Mouse (Mus musculus) heart, embryonic 13.5 days (tissue): Measurements from ENCODE around the gene Epb41. TPM values are rescaled to one million over a fixed set of nuclear protein-coding genes. Genes with fewer than 3 reads are reported as not detected.

Experiments used
- ATAC-seq: fragments of 200-750 bp; cut with Nextera tagmentation; 2 replicates; pipeline ENCODE4 v1.8.0; 2017; ENCODE audit warnings: moderate TSS enrichment; ENCODE audit not compliant: insufficient number of reproducible peaks, low FRiP score, low TSS enrichment; ENCODE audit errors: extremely low read depth
- H3K27ac ChIP-seq: fragments of 300-500 bp; sonication (generic); replicated peaks from 2 replicates; pipeline ENCODE4 v1.5.1; 2015; ENCODE audit warnings: moderate library complexity, mild to moderate bottlenecking, inconsistent platforms
- H3K27me3 ChIP-seq: fragments of 300-500 bp; sonication (generic); replicated peaks from 2 replicates; pipeline ENCODE4 v1.6.1; 2015; ENCODE audit warnings: mild to moderate bottlenecking, inconsistent platforms
- H3K36me3 ChIP-seq: fragments of 300-500 bp; sonication (generic); 2 replicates; pipeline ENCODE4 v1.6.1; 2015; ENCODE audit warnings: mild to moderate bottlenecking, inconsistent platforms
- H3K4me1 ChIP-seq: fragments of 300-500 bp; sonication (generic); 2 replicates; pipeline ENCODE4 v1.6.1; 2015; ENCODE audit warnings: inconsistent platforms
- H3K4me2 ChIP-seq: fragments of 300-500 bp; sonication (generic); 2 replicates; pipeline ENCODE4 v1.6.1; 2015; ENCODE audit warnings: inconsistent platforms, mild to moderate bottlenecking, moderate library complexity
- H3K4me3 ChIP-seq: fragments of 300-500 bp; sonication (generic); 2 replicates; pipeline ENCODE4 v1.5.1; 2015; ENCODE audit warnings: moderate library complexity, mild to moderate bottlenecking, inconsistent platforms
- H3K9ac ChIP-seq: fragments of 300-500 bp; sonication (generic); 2 replicates; pipeline ENCODE4 v1.6.1; 2015; ENCODE audit warnings: inconsistent platforms, mild to moderate bottlenecking, moderate library complexity
- H3K9me3 ChIP-seq: fragments of 300-500 bp; sonication (generic); 2 replicates; pipeline ENCODE4 v1.6.1; 2016; ENCODE audit warnings: inconsistent platforms
- WGBS: fragments of 180-500 bp; shearing (Covaris S2); methylation state at CpG from one replicate; pipeline ENCODE4 v1.1.7; 2015; ENCODE audit warnings: mixed read lengths; 5-methylcytosine and 5-hydroxymethylcytosine counted together
- polyA plus RNA-seq: library from polyadenylated mRNA; unstranded; fragments of >200 nt; fragmentation: Nextera tagmentation; extraction: Ambion mirVana; gene quantifications from 2 replicates; pipeline ENCODE4 v1.2.1, GENCODE M21; 2015

Gene Epb41
- polyA plus RNA-seq, 1 experiment from 2014 or later, result 76.5 TPM

DNA sequence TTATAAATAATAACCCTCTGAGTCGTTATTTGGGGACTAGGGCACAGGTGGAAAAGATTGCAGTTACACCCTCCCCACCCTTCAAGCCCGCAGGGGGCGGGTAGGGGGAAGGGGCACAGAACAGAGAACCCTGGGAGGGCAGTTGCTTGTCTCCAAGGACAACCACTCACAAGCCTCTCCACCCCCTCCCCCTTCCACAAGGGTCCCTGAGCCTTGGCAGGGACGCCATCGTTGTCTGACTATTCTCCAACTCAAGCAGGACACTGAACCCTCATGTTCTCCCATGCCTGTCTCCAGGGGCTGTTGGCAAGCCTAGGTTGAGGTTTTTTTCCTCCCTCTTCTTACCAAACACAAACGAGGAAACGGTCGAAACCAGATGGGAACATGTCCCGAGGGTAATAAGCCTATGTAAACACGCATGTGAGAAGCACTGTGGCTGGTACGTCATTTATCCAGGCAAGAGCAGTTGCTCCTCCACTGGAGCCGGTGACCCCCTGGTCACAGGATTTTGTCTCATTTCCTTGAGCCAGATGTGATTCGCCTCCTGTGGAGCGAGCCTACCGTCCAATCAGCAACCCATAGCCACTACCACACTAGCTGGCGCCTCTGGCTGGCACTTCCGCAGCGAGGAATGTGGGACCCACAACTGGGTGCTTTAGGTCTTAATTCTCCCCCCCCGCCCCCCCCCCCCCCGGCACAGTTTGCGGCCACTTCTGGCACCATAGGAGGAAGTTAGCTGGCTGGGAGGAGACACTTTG is 164.7 kb downstream of the Epb41 start:
- H3K4me2 ChIP-seq, result peak overlapping the region; percentile 62
- peaks cover 41% of the 10 kb centered on the region for H3K4me1 ChIP-seq
- H3K4me3 ChIP-seq, result peak overlapping the region; percentile 25
- 0 out of 2 replicates have a peak, but pooled peaks cover 7% of the 10 kb centered on the region for H3K9me3 ChIP-seq
- peaks cover 36% of the 10 kb centered on the region for H3K27me3 ChIP-seq
- peak overlapping the region; percentile 58 for H3K9ac ChIP-seq
- no peak for ATAC-seq
- peak overlapping the region; percentile 42; the same call in 1 of the 2 replicates for H3K27ac ChIP-seq
- 8% methylated on average over 20 of the region's 21 CpGs for WGBS
- peaks cover 10% of the 10 kb centered on the region for H3K36me3 ChIP-seq

DNA sequence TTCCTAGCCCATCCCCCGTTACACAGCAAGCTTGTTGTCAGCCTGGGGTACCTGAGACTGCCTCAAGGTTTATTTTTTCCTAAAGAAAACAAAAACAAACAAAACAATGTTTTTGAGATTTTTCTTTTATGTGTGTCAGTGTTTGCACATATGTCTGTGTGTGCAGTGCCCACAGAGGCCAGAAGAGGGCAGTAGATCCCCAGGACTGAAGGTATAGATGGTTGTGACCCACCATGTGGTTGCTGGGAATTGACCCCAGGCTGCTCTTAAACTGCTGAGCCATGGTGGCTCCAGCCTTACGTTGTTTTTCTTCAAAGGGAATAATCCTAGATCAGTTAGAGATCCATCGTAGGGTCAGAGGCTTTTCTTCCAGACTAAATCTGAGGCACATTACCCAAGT is 167.2 kb downstream of the Epb41 start:
- no peak for ATAC-seq
- no peak overlapping the region for H3K4me2 ChIP-seq
- H3K9ac ChIP-seq, result no peak overlapping the region
- peaks cover 34% of the 10 kb centered on the region for H3K36me3 ChIP-seq
- peaks cover 18% of the 10 kb centered on the region for H3K4me1 ChIP-seq
- H3K4me3 ChIP-seq, result no peak overlapping the region
- peaks cover 14% of the 10 kb centered on the region for H3K27me3 ChIP-seq
- H3K27ac ChIP-seq, result no peak overlapping the region
- H3K9me3 ChIP-seq, result 0 out of 2 replicates have a peak, but pooled peaks cover 7% of the 10 kb centered on the region
- WGBS, result 92% methylated on average over 3 of the region's 3 CpGs

DNA sequence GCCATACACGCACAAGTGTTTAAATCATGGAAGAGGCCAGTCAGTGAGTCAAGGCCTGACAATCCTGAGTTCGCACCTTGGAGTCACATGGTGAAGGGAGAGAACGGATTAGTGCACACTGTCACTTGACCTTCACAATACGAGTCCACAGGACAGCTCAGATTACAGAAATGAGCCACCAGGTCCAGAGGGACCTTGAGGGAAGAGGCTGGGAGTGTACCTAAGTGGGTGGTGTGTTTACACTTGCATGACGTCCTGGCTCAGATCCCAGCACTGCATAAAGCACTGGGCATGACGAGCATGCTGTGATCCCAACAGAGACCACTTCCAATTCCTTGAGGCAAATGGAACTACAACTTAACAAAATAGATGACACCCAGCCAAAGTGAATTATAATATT is 168.7 kb downstream of the Epb41 start:
- no peak overlapping the region for H3K4me2 ChIP-seq
- H3K4me1 ChIP-seq, result peaks cover 17% of the 10 kb centered on the region
- WGBS, result 56% methylated on average over 6 of the region's 6 CpGs
- H3K27me3 ChIP-seq, result no peaks in the 10 kb centered on the region
- no peak overlapping the region for H3K27ac ChIP-seq
- no peak overlapping the region for H3K4me3 ChIP-seq
- H3K36me3 ChIP-seq, result peaks cover 48% of the 10 kb centered on the region
- H3K9ac ChIP-seq, result no peak overlapping the region
- ATAC-seq, result no peak
- H3K9me3 ChIP-seq, result 0 out of 2 replicates have a peak, but pooled peaks cover 7% of the 10 kb centered on the region

GRCm38 (mm10) chr4:131904478-131904877 is 170.6 kb downstream of the Epb41 start:
- no peak overlapping the region for H3K4me3 ChIP-seq
- peaks cover 67% of the 10 kb centered on the region for H3K36me3 ChIP-seq
- H3K4me2 ChIP-seq, result no peak overlapping the region
- no peaks in the 10 kb centered on the region for H3K27me3 ChIP-seq
- ATAC-seq, result no peak
- 0 out of 2 replicates have a peak, but pooled peaks cover 7% of the 10 kb centered on the region for H3K9me3 ChIP-seq
- no peak overlapping the region for H3K9ac ChIP-seq
- no peak overlapping the region for H3K27ac ChIP-seq
- H3K4me1 ChIP-seq, result 0 out of 2 replicates have a peak, but pooled peaks cover 5% of the 10 kb centered on the region
- 60% methylated on average over 8 of the region's 8 CpGs for WGBS

DNA sequence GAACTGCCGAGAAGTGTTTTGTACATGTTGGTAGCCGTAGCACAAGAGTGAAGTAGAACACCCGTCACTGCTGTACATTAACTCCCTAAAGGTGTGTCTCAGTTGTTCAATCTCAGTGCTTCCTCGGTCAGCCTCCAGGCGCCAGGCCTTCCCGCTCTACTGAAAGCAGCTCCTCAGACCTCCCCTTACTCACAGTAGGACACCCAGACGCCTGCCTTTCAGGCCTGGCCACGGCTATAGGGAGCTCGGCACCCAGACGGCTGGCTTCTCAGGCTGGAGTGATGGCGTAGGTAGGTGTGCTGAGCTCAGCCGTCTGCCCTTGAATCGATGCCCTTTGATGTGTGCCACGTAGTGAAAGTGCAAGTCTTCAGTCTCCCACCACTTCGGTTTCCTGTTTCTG is 174.0 kb downstream of the Epb41 start:
- no peak overlapping the region for H3K4me2 ChIP-seq
- no peak overlapping the region for H3K27ac ChIP-seq
- H3K4me1 ChIP-seq, result peaks cover 7% of the 10 kb centered on the region; the same call in 1 of the 2 replicates
- H3K27me3 ChIP-seq, result no peaks in the 10 kb centered on the region
- no peak overlapping the region for H3K4me3 ChIP-seq
- H3K9ac ChIP-seq, result no peak overlapping the region
- WGBS, result 91% methylated on average over 15 of the region's 15 CpGs
- H3K36me3 ChIP-seq, result peaks cover 88% of the 10 kb centered on the region
- no peak for ATAC-seq
- H3K9me3 ChIP-seq, result no peaks in the 10 kb centered on the region

DNA sequence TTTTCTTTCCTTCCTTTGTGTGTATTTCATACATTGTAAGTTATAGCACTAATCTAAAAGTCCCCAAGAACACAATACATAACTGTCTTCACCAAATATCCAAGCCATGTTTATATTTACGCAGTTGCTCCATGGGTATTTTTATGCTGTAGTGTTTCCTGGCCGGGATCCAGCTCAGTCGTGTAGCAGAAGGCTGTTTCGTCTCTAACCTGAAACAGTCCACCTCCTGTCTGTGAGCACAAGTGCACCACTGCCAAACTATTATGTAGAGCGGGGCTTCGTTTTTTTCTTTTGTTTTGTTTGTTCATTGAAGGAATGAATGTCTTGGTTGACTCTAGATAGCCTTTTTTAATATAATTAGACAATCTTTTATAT is 176.0 kb downstream of the Epb41 start:
- Histone ChIP-seq H3K36me3 (peaks cover 81% of the 10 kb centered on the region), H3K4me1 (peaks cover 7% of the 10 kb centered on the region; the same call in 1 of the 2 replicates), H3K27ac (peak overlapping the region; percentile 28; the same call in 1 of the 2 replicates), H3K4me2 (no peak overlapping the region), H3K27me3 (no peaks in the 10 kb centered on the region), H3K9ac (no peak overlapping the region), H3K9me3 (no peaks in the 10 kb centered on the region), H3K4me3 (no peak overlapping the region)
- ATAC-seq, result no peak
- WGBS, result 59% methylated on average over 6 of the region's 6 CpGs

- peaks cover 81% of the 10 kb centered on the region for H3K36me3 ChIP-seq
- H3K4me3 ChIP-seq, result no peak overlapping the region
- ATAC-seq, result no peak
- peak overlapping the region; percentile 28 for H3K27ac ChIP-seq
- H3K27me3 ChIP-seq, result no peaks in the 10 kb centered on the region
- WGBS, result 84% methylated on average over 12 of the region's 12 CpGs
- H3K4me1 ChIP-seq, result peaks cover 7% of the 10 kb centered on the region; the same call in 1 of the 2 replicates
- no peaks in the 10 kb centered on the region for H3K9me3 ChIP-seq
- H3K4me2 ChIP-seq, result no peak overlapping the region
- H3K9ac ChIP-seq, result no peak overlapping the region
Measured at GRCm38 (mm10) chr4:131898503-131899179, 176.5 kb downstream of the Epb41 start.

DNA sequence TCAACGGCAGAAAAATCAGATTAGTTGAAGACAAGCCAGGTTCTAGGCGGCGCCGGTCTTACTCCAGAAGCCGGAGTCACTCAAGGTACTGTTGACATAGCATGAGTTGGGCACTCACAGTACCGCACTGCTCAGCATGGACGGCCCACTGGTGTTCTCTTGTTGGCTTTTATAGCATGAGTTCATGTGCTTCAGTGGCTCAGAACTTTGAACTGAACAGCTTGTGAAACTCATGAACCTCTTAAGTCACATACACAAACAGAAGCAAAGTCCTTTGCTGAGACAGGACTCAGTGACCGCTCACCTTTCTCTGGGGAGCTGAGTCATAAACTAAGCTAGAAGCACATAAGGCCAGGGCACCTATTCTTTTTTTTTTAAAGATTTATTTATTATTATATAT is 177.3 kb downstream of the Epb41 start:
- no peak overlapping the region for H3K9ac ChIP-seq
- H3K36me3 ChIP-seq, result peaks cover 83% of the 10 kb centered on the region
- no peaks in the 10 kb centered on the region for H3K27me3 ChIP-seq
- peaks cover 7% of the 10 kb centered on the region; the same call in 1 of the 2 replicates for H3K4me1 ChIP-seq
- no peak overlapping the region for H3K27ac ChIP-seq
- no peaks in the 10 kb centered on the region for H3K9me3 ChIP-seq
- 93% methylated on average over 8 of the region's 8 CpGs for WGBS
- H3K4me3 ChIP-seq, result no peak overlapping the region
- H3K4me2 ChIP-seq, result no peak overlapping the region
- ATAC-seq, result no peak

DNA sequence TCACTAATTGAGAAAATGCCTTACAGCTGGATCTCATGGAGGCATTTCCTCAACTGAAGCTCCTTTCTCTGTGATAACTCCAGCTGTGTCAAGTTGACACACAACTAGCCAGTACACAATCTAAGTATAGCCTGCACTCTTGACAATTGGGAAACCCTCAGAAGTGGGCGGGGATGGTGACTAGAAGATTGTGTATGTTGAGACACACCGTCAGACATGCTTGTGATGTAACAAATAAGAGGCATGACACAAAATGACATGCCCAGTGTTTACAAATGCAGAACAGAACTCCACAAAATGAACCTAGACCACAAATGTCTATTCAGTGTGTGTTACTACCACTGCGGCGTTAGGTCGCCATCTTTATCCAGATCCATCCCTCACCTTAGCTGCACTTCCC is 178.0 kb downstream of the Epb41 start:
- no peaks in the 10 kb centered on the region for H3K27me3 ChIP-seq
- no peaks in the 10 kb centered on the region for H3K9me3 ChIP-seq
- no peak overlapping the region for H3K9ac ChIP-seq
- no peak for ATAC-seq
- no peak overlapping the region for H3K4me2 ChIP-seq
- WGBS, result 91% methylated on average over 5 of the region's 5 CpGs
- H3K36me3 ChIP-seq, result peaks cover 83% of the 10 kb centered on the region
- no peak overlapping the region for H3K27ac ChIP-seq
- H3K4me1 ChIP-seq, result peaks cover 7% of the 10 kb centered on the region; the same call in 1 of the 2 replicates
- no peak overlapping the region for H3K4me3 ChIP-seq

DNA sequence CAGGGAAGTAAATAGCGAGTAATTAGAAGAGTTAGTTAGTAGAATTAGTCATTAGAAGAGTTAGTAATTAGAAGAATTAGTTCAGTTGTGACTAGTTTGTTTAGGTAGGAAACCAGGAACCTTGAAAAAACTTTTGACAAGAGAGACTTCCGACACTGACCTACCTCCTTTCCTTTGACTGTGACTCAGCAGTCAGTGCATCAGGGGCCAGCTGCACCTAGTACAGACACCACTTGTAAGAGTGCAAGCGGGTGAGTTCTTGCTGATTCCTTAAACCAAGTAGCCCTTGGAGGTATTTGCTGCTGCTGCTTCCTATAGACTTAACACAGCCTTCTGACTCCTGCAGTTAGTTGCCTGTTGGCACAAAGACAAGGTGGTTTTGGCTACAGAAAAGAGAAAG is 184.4 kb downstream of the Epb41 start:
- Histone ChIP-seq H3K9me3 (no peaks in the 10 kb centered on the region), H3K4me3 (no peak overlapping the region), H3K9ac (no peak overlapping the region), H3K4me1 (peaks cover 33% of the 10 kb centered on the region), H3K27me3 (no peaks in the 10 kb centered on the region), H3K36me3 (peaks cover 74% of the 10 kb centered on the region), H3K4me2 (no peak overlapping the region), H3K27ac (no peak overlapping the region)
- ATAC-seq, result no peak
- WGBS, result 74% methylated on average over 3 of the region's 3 CpGs

- H3K4me1 ChIP-seq, result peaks cover 55% of the 10 kb centered on the region
- H3K36me3 ChIP-seq, result peaks cover 70% of the 10 kb centered on the region
- no peak for ATAC-seq
- no peak overlapping the region for H3K4me3 ChIP-seq
- no peak overlapping the region for H3K9ac ChIP-seq
- no peaks in the 10 kb centered on the region for H3K27me3 ChIP-seq
- H3K27ac ChIP-seq, result no peak overlapping the region
- WGBS, result 31% methylated on average over 1 of the region's 1 CpGs
- no peak overlapping the region for H3K4me2 ChIP-seq
- no peaks in the 10 kb centered on the region for H3K9me3 ChIP-seq
Measured at GRCm38 (mm10) chr4:131888564-131888963, 186.6 kb downstream of the Epb41 start.
